Mouse (Mus musculus) megakaryocyte, adult 5-6 weeks (primary cell): ENCODE measurements around the gene Pgpep1. TPM values are rescaled to one million over a fixed set of nuclear protein-coding genes. Genes with fewer than 3 reads are reported as not detected.

Experiments
- ATAC-seq: 2 replicates; pipeline ENCODE4 v1.8.0; 2016; ENCODE audit warnings: mild to moderate bottlenecking, inconsistent platforms; ENCODE audit not compliant: poor library complexity, severe bottlenecking
- total RNA-seq, 2 experiments: library from RNA; stranded (forward) in 1 of 2; stranded (reverse) in 1 of 2; fragments of 153-499, 151-499 nt in 1 of 2; fragments of 221-1000, 200-1000 nt in 1 of 2; gene quantifications; 2 replicates each; pipeline versions ENCODE4 v1.2.3 to v1.2.4; 2015 to 2017

Pgpep1 gene
- total RNA-seq (2015) (5.7 and 6.8 TPM in 2 replicates), total RNA-seq (2017) (1.5 and 4.0 TPM in 2 replicates)

DNA sequence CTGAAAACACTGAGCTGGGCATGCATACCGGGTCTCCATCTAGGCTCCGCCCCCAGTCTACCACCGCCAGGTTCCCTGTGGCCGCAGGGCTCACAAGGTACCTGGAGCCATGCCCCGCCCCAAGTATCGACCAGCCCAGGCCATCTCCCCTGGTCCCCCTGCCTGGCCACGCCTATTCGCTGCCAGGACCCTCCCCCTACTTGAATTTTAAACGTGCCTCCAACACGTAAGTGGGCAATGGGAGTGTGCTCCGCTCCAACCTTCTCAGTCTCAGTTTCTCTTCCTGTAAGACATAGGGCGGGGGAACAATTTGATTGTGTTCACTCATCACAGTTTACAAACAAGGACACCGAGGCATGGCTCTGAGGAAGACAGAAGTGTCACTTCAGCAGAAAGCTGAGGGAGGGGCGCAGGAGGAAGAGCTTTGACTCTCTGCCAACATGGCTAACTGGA is at the start of gene Pgpep1:
Pgpep1 (minus strand) TSS at position 116 of the 453 bp plus-strand sequence.
- ATAC-seq, result peak; percentile 37

DNA sequence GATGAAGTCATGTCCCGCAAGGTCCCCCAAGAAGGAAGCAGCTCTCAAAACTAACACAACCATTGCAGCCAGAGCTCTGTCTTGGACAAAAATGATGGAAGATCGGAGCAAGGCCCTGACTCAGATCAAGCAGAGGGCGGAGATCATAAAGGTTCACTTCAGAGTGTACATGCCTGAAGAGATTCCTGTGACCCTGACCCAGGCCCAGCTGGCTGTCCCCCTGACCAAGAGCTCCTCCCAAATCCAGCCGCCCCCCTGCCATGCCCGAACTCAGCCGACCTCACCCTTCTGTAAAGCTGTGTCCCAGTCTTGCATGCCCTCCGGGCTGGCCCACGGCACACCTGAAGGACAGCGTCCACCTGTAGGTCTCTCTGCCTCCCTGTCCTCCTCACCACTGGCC is 49.6 kb upstream of the Pgpep1 start:
- ATAC-seq, result no peak

DNA sequence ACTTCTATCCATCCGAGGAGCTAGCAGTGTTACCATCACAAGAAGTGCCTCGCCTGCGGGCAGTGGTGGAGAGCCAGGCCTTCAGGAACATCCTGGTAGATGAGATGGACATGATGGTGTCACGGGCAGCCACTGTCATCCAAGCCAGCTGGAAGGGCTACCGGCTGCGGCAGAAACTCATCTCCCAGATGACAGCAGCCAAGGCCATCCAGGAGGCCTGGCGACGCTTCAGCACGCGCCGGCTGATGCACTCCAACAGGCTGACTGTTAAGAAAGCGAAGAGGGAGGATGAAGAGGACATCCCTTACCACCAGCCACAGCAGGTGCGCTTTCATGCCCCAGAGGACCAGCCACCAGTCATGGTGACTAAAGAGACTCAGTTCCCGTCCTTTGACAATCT is 48.1 kb upstream of the Pgpep1 start:
- no peak for ATAC-seq

DNA sequence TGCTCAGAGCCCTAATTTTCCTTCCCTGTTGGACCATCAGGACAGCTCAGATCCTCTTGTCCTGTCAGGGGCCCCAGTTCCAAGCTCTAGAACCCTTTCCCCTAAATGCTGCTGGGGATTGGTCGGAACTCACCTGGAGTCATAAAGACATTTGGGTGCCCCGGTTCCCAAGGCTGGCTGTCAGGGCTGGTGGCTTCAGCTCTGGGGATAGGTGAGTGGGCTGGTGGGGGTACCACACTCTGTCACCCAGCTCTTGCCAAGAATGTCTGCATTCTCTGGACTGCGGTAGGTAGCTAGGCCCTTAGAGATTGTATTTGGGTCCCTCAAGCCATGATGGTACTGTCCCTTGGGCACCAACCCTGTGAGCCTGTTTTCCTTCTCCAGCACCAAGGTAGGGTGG is 43.1 kb upstream of the Pgpep1 start, which contains the start of gene Iqcn:
Iqcn (plus strand) TSS at position 171 of the 400 bp plus-strand sequence.
- ATAC-seq, result no peak

DNA sequence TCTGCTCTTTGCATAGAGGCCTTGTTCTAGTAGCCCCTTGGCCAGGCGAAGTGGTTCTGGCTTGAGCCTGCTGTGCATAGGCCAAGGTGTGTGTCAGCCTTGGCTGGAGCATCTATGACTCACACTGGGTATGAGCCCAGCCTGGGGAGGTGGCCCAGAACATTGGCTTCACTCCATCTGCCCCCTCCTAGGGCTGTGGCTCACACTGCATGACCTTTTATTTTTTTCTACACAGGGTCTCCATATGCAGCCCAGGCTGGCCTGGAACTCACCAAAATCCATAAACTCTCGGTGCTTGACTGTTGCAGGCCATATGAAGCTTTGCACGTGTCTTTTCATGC is 42.6 kb upstream of the Pgpep1 start:
- ATAC-seq, result no peak

DNA sequence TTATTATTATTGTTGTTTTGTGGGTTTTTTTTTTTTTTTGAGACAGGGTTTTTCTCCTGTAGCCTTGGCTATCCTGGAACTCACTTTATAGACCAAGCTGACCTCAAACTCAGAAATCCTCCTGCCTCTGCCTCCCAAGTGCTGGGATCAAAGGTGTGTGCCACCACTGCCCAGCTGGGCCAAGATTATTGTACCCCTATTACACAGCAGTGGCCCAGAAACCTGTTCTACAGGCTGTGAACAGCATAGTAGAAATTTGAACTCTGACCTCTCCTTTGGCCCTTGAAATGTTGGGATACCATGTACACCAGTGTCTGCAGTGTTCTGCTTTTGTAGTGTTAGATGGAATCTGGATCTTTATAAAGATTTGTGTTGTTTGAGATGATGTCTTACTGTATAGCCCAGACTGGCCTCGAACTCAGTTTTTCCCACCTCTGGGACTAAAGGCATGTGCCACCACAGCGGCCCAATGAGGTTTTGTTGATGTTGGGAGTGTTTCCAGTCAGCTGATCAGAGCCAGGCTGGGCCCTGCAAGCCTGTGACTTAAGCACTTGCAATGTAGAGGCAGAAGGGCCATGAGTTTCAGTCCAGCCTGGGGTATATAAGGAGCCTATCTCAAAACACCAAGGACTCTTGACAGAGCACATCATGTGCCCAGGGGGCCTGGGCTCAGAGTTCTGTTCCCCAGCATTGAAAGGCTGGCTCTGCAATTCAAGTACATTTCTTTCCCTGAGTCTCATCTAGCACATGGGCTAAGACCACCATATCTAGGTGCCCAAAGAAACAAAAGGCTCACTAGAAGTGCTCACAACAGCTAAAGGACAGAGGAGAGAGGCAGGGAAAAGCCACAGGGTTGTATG is 42.0 kb upstream of the Pgpep1 start:
- ATAC-seq, result no peak

DNA sequence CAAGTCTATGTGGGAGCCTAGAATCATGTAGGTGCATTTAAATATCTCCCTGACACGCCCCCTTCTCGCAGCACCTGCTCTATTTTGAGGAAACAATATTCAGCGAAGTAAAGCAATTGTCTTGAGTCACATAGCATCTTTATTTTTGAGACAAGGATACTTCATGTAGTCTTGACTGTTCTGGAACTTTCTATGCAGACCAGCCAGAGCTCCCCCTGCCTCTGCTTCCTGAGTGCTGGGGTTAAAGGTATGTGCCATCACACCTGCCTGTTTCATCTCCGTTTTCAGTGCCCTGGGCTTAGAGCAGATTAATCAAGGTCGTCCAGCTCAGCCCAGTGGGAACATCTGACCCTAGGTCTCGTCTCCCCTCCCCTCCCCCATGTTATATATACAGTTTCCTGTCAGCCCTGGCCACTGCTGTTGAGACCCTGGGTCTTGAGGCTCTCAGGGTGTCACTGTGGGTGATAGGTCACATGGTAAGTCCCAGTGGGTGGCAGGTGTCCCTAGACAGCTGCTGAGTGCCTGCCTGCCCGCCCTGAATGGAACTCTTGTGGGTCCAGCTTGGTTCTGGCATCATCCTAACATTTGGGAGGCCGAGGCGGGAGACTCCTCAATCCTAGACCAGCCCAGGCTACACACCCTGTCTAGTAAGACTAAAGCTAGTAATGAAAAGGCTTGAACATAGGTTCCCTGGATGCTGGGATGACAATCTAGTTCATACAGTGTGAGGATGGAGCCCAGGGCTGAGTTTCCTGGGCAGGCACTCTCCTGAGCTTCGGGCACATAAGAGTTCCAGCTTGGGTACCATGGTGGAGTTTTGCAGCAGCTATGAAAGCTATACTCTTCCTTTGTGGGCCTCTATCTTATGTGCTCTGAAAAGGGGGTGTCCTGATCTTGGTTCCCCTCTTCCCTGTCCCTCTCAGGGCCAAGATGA is 41.1 kb upstream of the Pgpep1 start:
- ATAC-seq, result no peak

DNA sequence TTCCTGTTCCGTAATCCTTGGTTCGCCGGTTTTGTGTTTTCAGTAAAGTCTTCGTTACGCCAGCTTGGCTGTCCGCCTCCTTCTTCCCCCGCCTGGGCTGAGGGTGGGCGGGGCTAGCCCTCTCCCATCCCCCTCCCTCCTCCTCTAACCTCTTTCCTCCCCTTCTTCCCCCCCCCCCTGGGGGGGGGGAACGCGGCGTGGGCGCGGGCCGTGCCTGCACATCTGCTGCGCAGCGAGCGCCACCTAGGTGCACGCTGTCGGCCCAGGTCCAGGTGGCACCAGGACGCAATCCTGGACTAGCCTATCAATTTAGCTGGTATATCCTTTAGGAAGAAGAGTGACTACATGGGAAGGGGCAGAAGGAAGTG is 40.4 kb upstream of the Pgpep1 start:
- ATAC-seq, result peak; percentile 41

DNA sequence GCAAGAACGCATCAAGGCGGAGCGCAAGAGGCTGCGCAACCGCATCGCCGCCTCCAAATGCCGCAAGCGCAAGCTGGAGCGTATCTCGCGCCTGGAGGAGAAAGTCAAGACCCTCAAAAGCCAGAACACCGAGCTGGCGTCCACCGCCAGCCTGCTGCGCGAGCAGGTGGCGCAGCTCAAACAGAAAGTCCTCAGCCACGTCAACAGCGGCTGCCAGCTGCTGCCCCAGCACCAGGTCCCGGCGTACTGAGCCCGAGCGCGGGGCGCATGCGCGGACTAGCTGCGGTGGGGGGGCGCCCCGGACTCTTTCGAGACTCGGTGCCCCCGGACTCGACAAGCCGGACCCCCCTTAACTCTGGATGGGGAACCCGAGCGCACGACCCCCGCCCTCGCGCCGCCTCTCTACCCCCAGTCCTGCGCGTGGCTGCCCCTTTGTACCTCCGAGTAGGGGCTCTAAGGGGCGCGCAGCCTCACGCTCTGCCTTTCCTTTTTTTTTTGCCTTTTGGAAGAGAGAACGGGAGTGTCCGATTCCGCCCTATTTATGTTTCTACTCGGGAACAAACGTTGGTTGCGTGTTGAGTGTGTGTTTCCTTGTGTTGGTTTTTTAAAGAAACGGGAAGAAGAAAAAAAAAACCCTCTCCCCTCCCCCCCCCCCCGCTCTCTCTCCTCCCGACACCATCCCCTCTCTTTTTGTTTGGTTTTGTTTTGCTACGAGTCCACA is 39.8 kb upstream of the Pgpep1 start:
- ATAC-seq, result no peak

DNA sequence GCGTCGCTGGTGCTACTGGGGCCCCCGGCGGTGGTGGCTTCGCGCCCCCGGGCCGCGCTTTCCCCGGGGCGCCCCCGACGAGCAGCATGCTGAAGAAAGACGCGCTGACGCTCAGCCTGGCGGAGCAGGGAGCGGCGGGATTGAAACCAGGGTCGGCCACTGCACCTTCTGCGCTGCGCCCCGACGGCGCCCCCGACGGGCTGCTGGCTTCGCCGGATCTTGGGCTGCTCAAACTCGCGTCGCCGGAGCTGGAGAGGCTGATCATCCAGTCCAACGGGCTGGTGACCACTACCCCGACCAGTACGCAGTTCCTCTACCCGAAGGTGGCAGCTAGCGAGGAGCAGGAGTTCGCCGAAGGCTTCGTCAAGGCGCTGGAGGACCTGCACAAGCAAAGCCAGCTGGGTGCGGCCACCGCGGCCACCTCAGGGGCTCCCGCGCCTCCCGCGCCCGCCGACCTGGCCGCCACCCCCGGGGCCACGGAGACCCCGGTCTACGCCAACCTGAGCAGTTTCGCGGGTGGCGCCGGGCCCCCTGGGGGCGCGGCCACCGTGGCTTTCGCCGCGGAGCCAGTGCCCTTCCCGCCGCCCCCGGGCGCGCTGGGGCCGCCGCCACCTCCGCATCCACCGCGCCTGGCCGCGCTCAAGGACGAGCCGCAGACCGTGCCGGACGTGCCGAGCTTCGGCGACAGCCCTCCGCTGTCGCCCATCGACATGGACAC is 39.1 kb upstream of the Pgpep1 start:
- no peak for ATAC-seq

DNA sequence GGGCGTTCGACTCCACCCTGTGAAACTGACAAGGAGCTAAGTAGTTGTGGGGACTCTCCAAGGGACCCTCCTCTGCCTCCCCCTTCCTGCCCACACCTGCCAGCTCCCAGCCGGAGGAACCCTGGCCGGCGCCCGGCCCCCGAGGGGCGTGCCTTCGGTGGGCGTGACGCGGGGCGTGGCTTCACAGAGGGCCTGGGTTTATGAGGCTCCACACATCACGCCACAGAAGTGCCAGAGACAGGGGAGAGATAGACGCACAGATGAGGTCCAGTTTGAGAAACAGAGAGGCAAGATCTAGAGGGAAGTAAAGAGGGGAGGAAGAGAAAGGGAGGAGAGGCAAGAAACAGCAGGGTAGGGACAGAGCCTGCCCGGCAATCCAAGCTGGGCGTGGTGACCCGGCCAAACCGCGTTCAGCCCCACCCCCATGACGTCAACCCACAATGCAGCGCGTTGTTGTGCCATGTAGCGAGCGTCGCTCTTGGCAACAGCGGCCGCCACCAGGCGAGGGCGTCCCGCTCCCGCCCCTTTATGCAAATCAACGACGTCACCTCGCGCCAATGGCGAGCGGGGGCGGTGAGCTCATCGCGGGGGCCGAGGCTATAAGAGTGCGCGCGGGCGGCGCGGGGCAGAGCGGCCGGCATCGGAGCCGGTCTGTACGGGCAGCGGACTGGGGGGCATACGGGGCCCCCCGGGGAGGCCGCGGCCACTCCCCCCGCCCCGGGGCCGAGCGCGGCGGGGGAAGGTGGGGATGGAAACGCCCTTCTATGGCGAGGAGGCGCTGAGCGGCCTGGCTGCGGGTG is 38.3 kb upstream of the Pgpep1 start, which contains the start of gene Jund:
Jund (plus strand) TSS at position 640 of the 800 bp plus-strand sequence.
- ATAC-seq, result peak; percentile 59

DNA sequence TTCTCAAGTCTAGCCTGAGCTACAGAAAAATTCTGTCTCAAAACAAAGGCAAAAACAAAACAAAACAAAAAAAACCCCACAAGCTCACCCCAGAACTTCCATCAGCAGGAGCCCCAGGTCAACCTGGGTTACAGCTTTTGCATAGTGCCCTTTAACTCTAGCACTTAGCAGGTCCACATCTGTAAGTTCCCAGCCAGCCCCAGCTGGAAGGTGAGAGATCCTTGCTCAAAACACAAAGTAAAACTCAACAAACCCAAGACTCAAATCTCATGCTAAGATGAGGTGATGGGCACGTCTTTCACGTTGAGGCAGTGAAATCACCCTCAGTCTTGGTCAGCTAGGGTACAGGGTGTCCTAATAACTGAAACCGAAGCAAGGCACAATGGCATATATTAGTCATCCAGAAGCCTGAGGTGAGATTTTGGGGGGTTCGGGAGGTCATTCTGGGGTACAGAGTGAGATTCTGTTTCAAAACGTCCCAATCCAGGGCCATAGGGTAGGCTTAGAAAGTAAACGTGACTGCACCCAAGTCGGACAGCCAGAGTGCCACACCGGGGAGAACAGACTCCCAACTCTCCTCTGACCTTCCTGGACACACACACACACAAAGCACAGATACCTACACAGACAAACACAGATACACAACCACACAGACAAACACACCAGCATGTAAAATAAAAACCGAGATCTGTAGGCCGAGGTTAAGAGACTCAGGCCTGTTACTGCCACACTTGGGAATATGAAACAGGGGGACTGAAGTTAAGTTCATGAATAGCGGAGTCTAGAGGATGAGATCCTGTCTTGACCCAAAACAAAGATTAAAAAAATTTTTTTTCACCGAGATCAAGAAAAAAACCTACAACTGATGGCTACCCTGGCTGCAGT is 37.4 kb upstream of the Pgpep1 start:
- ATAC-seq, result no peak

DNA sequence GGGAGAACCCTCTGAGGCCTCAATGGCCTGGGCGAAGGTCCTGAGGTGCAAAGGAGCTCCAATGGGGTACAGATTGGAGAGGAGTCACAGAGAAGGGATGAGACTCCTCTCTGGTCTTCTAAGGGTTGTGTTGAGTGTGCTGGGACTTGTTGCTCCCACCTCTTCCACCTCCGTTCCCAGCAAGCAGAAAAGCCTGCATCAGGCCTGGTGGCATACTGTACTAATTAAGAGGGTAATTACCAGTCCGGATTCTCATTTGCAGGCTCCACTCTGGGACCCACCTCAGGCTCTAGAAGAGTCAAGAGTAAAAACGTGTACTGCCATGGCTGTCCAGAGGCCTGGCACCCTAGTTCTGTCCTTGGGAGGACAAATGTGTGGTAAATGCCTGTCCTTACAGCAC is 36.8 kb upstream of the Pgpep1 start:
- ATAC-seq, result no peak

DNA sequence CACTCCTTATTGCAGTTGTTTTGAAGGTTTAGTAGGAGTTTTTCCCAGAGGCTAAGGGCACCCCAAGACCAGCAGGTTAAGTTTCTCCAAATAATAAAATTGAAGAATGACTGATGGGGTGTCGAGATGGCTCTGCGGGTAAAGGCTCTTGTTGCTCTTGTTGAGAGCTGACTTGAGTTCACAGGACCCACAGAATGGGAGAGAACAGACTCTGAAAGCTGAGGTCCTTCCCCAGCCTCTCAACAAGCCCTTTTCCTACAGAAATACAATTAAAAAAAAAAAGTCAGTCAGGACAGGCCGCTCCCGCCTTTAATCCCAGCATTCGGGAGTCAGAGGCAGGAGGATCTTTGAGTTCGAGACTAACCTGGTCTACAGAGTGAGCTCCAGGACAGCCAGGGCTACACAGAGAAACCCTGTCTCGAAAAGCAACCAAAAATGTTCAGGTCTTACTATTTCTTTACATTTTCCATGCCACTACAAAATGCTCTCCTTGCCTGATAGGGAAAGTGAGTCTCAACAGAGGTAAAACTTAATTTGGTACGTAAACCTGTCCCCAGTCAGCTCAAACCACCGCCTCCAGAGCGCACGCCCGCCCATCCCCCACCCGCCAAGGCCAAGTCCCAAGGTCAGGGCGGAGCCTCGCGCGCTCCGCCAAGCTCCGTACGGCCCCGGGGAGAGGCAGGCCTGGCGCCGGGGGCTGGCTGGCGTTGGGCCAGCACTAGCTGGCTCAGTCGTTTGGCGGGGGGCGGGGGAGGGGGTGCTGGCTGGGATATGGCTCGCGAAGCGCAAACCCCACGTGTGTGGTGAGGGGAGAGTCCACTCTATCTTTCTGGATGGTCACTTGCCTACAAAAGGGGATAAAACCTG is 36.1 kb upstream of the Pgpep1 start:
- no peak for ATAC-seq

DNA sequence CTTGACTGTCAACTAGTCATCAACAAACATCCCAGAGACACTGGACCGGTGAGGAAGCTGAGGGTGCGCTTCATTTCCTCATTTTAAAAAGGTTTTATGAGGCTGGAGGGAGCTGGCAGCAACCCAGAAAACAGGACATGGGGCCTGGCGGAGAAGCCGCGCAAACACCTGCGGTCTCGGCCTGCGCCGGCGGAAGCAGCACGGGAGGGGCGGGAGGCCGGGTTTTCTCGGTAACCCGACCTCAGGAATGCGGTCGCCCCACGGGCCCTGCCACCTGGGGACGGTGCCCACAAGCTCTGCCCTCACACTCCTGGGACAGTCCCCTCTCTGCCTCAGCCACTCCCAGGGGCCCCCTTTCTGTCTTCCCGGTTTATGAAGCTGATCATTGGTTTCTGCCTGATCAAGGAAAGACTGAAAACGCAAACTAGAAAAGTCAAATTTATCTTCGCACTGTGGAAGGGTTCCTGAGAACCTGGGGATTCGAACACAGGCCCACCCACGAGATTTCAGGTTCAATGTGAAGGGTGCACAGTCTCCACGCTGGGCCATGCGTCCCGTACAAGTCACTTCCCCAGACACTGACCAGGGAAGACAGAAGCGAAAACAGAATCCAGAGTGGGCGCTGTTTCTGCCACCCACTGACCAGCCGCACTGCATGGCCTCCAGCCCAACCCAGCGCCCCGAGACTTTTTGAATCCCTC is 35.3 kb upstream of the Pgpep1 start:
- peak; percentile 19 for ATAC-seq

DNA sequence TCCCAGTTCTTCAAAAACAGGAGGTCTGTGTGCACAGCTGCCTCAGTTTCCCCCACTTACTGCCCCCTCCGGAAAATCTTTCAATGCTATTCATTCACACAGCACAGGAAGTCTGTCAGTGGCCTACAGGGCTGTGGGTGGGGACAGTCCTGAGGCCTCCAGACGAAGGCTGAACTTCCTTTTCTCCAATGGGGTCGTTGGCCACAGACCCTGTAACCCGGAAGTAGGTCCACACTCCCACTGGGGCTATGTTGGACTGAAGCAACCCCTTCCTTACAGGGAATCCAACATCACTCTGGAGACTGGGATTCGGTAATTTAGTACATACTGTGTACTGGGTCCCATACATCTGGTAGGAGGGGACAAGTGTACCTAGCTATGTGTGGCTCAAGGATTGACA is 33.4 kb upstream of the Pgpep1 start:
- ATAC-seq, result no peak

DNA sequence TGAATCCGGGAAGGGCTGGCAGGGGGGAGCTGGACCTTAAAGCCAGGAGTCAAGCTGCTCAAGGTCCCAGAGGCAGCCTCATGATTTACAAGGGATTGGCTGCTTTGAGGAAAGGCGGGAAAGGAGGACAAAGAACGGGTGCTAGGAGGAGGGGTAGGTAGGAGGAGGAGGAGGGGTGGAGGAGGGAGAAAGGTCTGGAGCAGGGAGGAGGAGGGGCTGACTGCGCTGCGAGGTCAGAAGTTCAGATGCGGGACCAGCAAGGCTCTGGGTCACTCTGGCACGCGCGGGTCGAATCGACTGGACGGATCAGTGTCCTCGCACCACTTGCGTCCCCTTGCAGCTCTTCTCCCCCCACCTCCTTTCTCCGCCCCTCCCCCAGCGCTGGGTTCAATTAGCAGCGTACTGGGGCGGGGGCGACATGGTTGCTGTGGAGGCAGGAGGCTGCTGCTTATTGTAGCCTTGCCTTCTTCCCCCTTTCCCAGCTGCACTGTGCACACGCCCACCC is 31.6 kb upstream of the Pgpep1 start:
- no peak for ATAC-seq
